Mouse (Mus musculus) embryonic facial prominence, embryonic 10.5 days (tissue): Measurements from ENCODE around the gene Lamp2. TPM values are rescaled to one million over a fixed set of nuclear protein-coding genes. Genes with fewer than 3 reads are reported as not detected.
"Not testable (repeated sequence)": the region's sequence is repeated elsewhere in the genome, so short reads cannot be mapped to it uniquely, and the experiment has no call there.

Source experiments
- DNase-seq: peaks from one replicate; pipeline ENCODE4 v3.0.0-alpha.2; 2017; ENCODE audit warnings: low spot score
- H3K27ac ChIP-seq: fragments of 300-500 bp; sonication (generic); replicated peaks from 2 replicates; pipeline ENCODE4 v1.5.1; 2016; ENCODE audit warnings: mild to moderate bottlenecking
- H3K27me3 ChIP-seq: fragments of 300-500 bp; sonication (generic); replicated peaks from 2 replicates; pipeline ENCODE4 v1.6.1; 2016; ENCODE audit warnings: low read depth, mild to moderate bottlenecking; ENCODE audit not compliant: poor library complexity, severe bottlenecking
- H3K36me3 ChIP-seq: fragments of 300-500 bp; sonication (generic); replicated peaks from 2 replicates; pipeline ENCODE4 v1.6.1; 2016; ENCODE audit warnings: mild to moderate bottlenecking, moderate library complexity
- H3K4me1 ChIP-seq: fragments of 300-500 bp; sonication (generic); 2 replicates; pipeline ENCODE4 v1.6.1; 2016
- H3K4me3 ChIP-seq: fragments of 300-500 bp; sonication (generic); 2 replicates; pipeline ENCODE4 v1.5.1; 2016; ENCODE audit warnings: mild to moderate bottlenecking, moderate library complexity
- H3K9me3 ChIP-seq: fragments of 300-500 bp; sonication (generic); 2 replicates; pipeline ENCODE4 v1.6.1; 2016; ENCODE audit warnings: mild to moderate bottlenecking
- WGBS: fragments of 180-500 bp; shearing (Covaris S2); methylation state at CpG from one replicate; pipeline ENCODE4 v1.1.7; 2016; 5-methylcytosine and 5-hydroxymethylcytosine counted together
- polyA plus RNA-seq: library from polyadenylated mRNA; unstranded; fragments of >200 nt; fragmentation: Nextera tagmentation; extraction: Ambion mirVana; gene quantifications from 2 replicates; pipeline ENCODE4 v1.2.1, GENCODE M21; 2016

Gene Lamp2
- 68.3 and 70.3 TPM in 2 replicates for polyA plus RNA-seq

- Histone ChIP-seq H3K36me3 (peaks cover 16% of the 10 kb centered on the region), H3K27ac (peak within 1 kb of the TSS; percentile 84), H3K4me3 (peak within 1 kb of the TSS; percentile 72), H3K27me3 (no peaks in the 10 kb centered on the region), H3K4me1 (no peaks in the 10 kb centered on the region), H3K9me3 (no peaks in the 10 kb centered on the region)
- WGBS: 16% methylated on average over 47 of the region's 47 CpGs
- DNase-seq: peak; percentile 84
Measured at GRCm38 (mm10) chrX:38455890-38456634, at the start of gene Lamp2. Gene Lamp2 (minus strand): TSS chrX:38456454.

GRCm38 (mm10) chrX:38504846-38505245 lies 48.6 kb upstream of the Lamp2 start:
- no peaks in the 10 kb centered on the region for H3K4me1 ChIP-seq
- 86% methylated on average over 14 of the region's 14 CpGs for WGBS
- H3K27ac ChIP-seq: no peak overlapping the region
- DNase-seq: no peak
- H3K27me3 ChIP-seq: no peaks in the 10 kb centered on the region
- no peaks in the 10 kb centered on the region for H3K36me3 ChIP-seq
- 0 out of 2 replicates have a peak, but pooled peaks cover 3% of the 10 kb centered on the region for H3K9me3 ChIP-seq
- H3K4me3 ChIP-seq: no peak overlapping the region

GRCm38 (mm10) chrX:38502182-38502581 lies 45.9 kb upstream of the Lamp2 start:
- DNase-seq, H3K9me3 ChIP-seq, H3K4me1 ChIP-seq, H3K27ac ChIP-seq, H3K27me3 ChIP-seq, H3K36me3 ChIP-seq, H3K4me3 ChIP-seq: not testable (repeated sequence)
- WGBS: 68% methylated on average over 5 of the region's 5 CpGs

- not testable (repeated sequence) for H3K9me3 ChIP-seq, H3K27me3 ChIP-seq, H3K27ac ChIP-seq, H3K4me1 ChIP-seq, H3K36me3 ChIP-seq
- 26% methylated on average over 20 of the region's 20 CpGs for WGBS
- peak; percentile 8 for DNase-seq
- peak overlapping the region; percentile 36; the same call in 1 of the 2 replicates for H3K4me3 ChIP-seq
Measured at GRCm38 (mm10) chrX:38485464-38485863, 29.2 kb upstream of the Lamp2 start.

GRCm38 (mm10) chrX:38478583-38478982 lies 22.3 kb upstream of the Lamp2 start:
- 74% methylated on average over 1 of the region's 1 CpGs for WGBS
- Histone ChIP-seq H3K9me3 (no peaks in the 10 kb centered on the region), H3K36me3 (no peaks in the 10 kb centered on the region), H3K4me1 (no peaks in the 10 kb centered on the region), H3K27ac (no peak overlapping the region), H3K4me3 (no peak overlapping the region), H3K27me3 (no peaks in the 10 kb centered on the region)
- no peak for DNase-seq

- Histone ChIP-seq H3K36me3 (no peaks in the 10 kb centered on the region), H3K4me1 (no peaks in the 10 kb centered on the region), H3K9me3 (no peaks in the 10 kb centered on the region), H3K4me3 (peak overlapping the region; percentile 60), H3K27me3 (no peaks in the 10 kb centered on the region), H3K27ac (peak overlapping the region; percentile 86)
- peak; percentile 81 for DNase-seq
- WGBS: 15% methylated on average over 32 of the region's 32 CpGs
Measured at GRCm38 (mm10) chrX:38473537-38474299, 17.5 kb upstream of the Lamp2 start.

- DNase-seq: peak; percentile 11
- Histone ChIP-seq H3K36me3 (no peaks in the 10 kb centered on the region), H3K27ac (no peak overlapping the region), H3K4me3 (peak overlapping the region; percentile 60), H3K27me3 (no peaks in the 10 kb centered on the region), H3K9me3 (no peaks in the 10 kb centered on the region), H3K4me1 (no peaks in the 10 kb centered on the region)
- 13% methylated on average over 10 of the region's 10 CpGs for WGBS
Measured at GRCm38 (mm10) chrX:38473164-38473536, 16.9 kb upstream of the Lamp2 start.

- Histone ChIP-seq H3K27me3 (no peaks in the 10 kb centered on the region), H3K4me3 (no peak overlapping the region), H3K9me3 (no peaks in the 10 kb centered on the region), H3K4me1 (no peaks in the 10 kb centered on the region), H3K27ac (no peak overlapping the region), H3K36me3 (no peaks in the 10 kb centered on the region)
- no peak for DNase-seq
Measured at GRCm38 (mm10) chrX:38466236-38466635, 10.0 kb upstream of the Lamp2 start.

- H3K36me3 ChIP-seq: no peaks in the 10 kb centered on the region
- H3K9me3 ChIP-seq: no peaks in the 10 kb centered on the region
- no peak for DNase-seq
- H3K4me1 ChIP-seq: no peaks in the 10 kb centered on the region
- 92% methylated on average over 2 of the region's 2 CpGs for WGBS
- H3K27me3 ChIP-seq: no peaks in the 10 kb centered on the region
- no peak overlapping the region for H3K4me3 ChIP-seq
- H3K27ac ChIP-seq: no peak overlapping the region
Measured at GRCm38 (mm10) chrX:38463160-38463559, 6.9 kb upstream of the Lamp2 start.

- Histone ChIP-seq H3K36me3 (no peaks in the 10 kb centered on the region), H3K27ac (no peak overlapping the region), H3K9me3 (no peaks in the 10 kb centered on the region), H3K4me3 (no peak overlapping the region), H3K27me3 (no peaks in the 10 kb centered on the region), H3K4me1 (no peaks in the 10 kb centered on the region)
- DNase-seq: no peak
- 86% methylated on average over 5 of the region's 5 CpGs for WGBS
Measured at GRCm38 (mm10) chrX:38462101-38462500, 5.8 kb upstream of the Lamp2 start.

- H3K27ac ChIP-seq: no peak overlapping the region
- H3K4me3 ChIP-seq: no peak overlapping the region
- no peaks in the 10 kb centered on the region for H3K4me1 ChIP-seq
- 69% methylated on average over 3 of the region's 3 CpGs for WGBS
- H3K27me3 ChIP-seq: no peaks in the 10 kb centered on the region
- no peaks in the 10 kb centered on the region for H3K36me3 ChIP-seq
- H3K9me3 ChIP-seq: no peaks in the 10 kb centered on the region
- no peak for DNase-seq
Measured at GRCm38 (mm10) chrX:38460887-38461286, 4.6 kb upstream of the Lamp2 start.

- Histone ChIP-seq H3K27me3 (no peaks in the 10 kb centered on the region), H3K36me3 (no peaks in the 10 kb centered on the region), H3K4me1 (no peaks in the 10 kb centered on the region), H3K27ac (no peak overlapping the region), H3K9me3 (no peaks in the 10 kb centered on the region), H3K4me3 (no peak overlapping the region)
- WGBS: 85% methylated on average over 8 of the region's 8 CpGs
- no peak for DNase-seq
Measured at GRCm38 (mm10) chrX:38459076-38459475, 2.8 kb upstream of the Lamp2 start.

GRCm38 (mm10) chrX:38456635-38457006 lies 367 bp upstream of the Lamp2 start:
- peaks cover 11% of the 10 kb centered on the region for H3K36me3 ChIP-seq
- H3K27me3 ChIP-seq: no peaks in the 10 kb centered on the region
- DNase-seq: no peak
- H3K9me3 ChIP-seq: no peaks in the 10 kb centered on the region
- no peaks in the 10 kb centered on the region for H3K4me1 ChIP-seq
- WGBS: 39% methylated on average over 3 of the region's 3 CpGs
- H3K4me3 ChIP-seq: no peak overlapping the region; the same call in 1 of the 2 replicates
- H3K27ac ChIP-seq: no peak overlapping the region
